Mouse (Mus musculus) macrophage (primary cell): Measurements from ENCODE around the gene Umad1. TPM values are rescaled to one million over a fixed set of nuclear protein-coding genes. Genes with fewer than 3 reads are reported as not detected.

ENCODE experiments used
- H3K27ac ChIP-seq: fragments of 350-480 bp; formaldehyde crosslinking; 2 replicates; pipeline ENCODE4 v1.9.0; 2021
- H3K36me3 ChIP-seq: fragments of 350-480 bp; formaldehyde crosslinking; 2 replicates; pipeline ENCODE4 v1.9.0; 2021; ENCODE audit errors: inconsistent target
- H3K4me3 ChIP-seq: fragments of 350-480 bp; formaldehyde crosslinking; 2 replicates; pipeline ENCODE4 v1.9.0; 2021; ENCODE audit errors: inconsistent target
- H3K79me2 ChIP-seq: fragments of 350-480 bp; formaldehyde crosslinking; 2 replicates; pipeline ENCODE4 v1.9.0; 2021; ENCODE audit errors: inconsistent target
- WGBS: methylation state at CpG from one replicate; pipeline ENCODE4 v1.1.7; 2026; ENCODE audit warnings: inconsistent platforms; ENCODE audit not compliant: missing documents; 5-methylcytosine and 5-hydroxymethylcytosine counted together
- polyA plus RNA-seq: library from polyadenylated mRNA; stranded (reverse); fragments of 250-400 nt; gene quantifications from 3 replicates; pipeline ENCODE4 v1.2.4, GENCODE M21; 2018; ENCODE audit warnings: inconsistent platforms
- total RNA-seq, 78 experiments: library from RNA; depleted of rRNA; stranded (reverse); fragments of 250-400 nt; gene quantifications; 1 replicate in 9 of 78; 2 replicates in 24 of 78; 3 replicates in 43 of 78; 4 replicates in 2 of 78; pipeline ENCODE4 v1.2.4; 2018; ENCODE audit warnings: inconsistent platforms in 56 of 78

The Umad1 gene
- 10 to 100 TPM in 22 of 26 experiments, 1 to 10 TPM in 4; 4.2 to 31.7 (median 18.8) TPM for total RNA-seq (2018; cell fraction: chromatin; rRNA removed)
- 10 to 100 TPM; 10.4 to 16.9 (median 15.5) TPM for total RNA-seq (2018; cell fraction: cytosol; rRNA removed)
- 10 to 100 TPM; 10.4 to 30.7 (median 19.4) TPM for total RNA-seq (2018; cell fraction: nucleus; rRNA removed)
- polyA plus RNA-seq, result 11.1 to 16.2 TPM (median 15.1 TPM) in 3 replicates

DNA sequence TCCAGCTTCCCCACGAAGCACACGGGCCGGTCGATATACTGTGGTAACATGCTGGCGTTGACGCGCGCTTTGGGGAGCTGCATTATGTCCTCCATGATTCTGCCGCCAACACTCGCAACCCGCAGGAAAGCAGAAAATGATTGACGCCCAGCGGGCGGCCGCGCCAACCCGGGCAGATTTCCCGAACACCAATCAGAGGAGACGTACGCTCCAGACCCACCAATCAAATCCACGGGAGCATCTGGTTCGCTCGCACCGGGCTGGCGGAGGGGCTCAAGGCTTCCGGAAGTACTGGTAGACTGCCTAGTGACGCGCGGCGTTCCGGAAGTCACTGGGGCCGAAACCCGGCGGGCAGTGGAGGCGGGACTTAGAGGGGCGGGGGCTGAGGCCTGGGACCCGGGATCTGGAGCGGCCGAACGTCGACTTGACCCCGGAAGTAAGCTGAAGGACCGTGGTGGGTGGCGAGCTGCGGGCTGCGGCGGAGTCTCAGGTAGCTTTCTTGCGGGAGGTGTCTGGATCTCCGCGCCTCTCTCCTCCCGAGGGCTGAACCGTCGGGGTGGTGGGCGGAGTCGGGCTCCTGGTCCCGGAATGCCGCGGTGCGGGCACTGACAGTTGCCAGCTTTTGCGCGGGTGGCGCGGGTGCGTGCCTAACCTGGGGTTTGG, at the start of gene Umad1, which contains the start of the genes Rpa3 and Gm45062:
Gene Umad1, plus strand, starts transcription at position 285 of the 663 bp plus-strand sequence.
Gene Rpa3, minus strand, starts transcription at position 170 of the 663 bp plus-strand sequence.
Gene Gm45062, plus strand, starts transcription at position 447 of the 663 bp plus-strand sequence.
- 0% methylated on average over 64 of the region's 64 CpGs for WGBS
- Histone ChIP-seq H3K27ac (peak within 1 kb of the TSS; percentile 46), H3K4me3 (peak within 1 kb of the TSS; percentile 97), H3K36me3 (no peaks in the 10 kb centered on the region), H3K79me2 (peaks cover 59% of the 10 kb centered on the region)

GRCm38 (mm10) chr6:8209866-8210186, 49.3 kb upstream of the Umad1 start:
- H3K4me3 ChIP-seq, result peak overlapping the region; percentile 52
- H3K79me2 ChIP-seq, result peaks cover 5% of the 10 kb centered on the region; the same call in 1 of the 2 replicates
- WGBS, result 9% methylated on average over 10 of the region's 10 CpGs
- no peaks in the 10 kb centered on the region for H3K36me3 ChIP-seq
- no peak overlapping the region for H3K27ac ChIP-seq

GRCm38 (mm10) chr6:8210661-8211060, 48.4 kb upstream of the Umad1 start:
- 83% methylated on average over 3 of the region's 3 CpGs for WGBS
- H3K36me3 ChIP-seq, result no peaks in the 10 kb centered on the region
- H3K27ac ChIP-seq, result no peak overlapping the region
- H3K79me2 ChIP-seq, result peaks cover 5% of the 10 kb centered on the region; the same call in 1 of the 2 replicates
- H3K4me3 ChIP-seq, result no peak overlapping the region

DNA sequence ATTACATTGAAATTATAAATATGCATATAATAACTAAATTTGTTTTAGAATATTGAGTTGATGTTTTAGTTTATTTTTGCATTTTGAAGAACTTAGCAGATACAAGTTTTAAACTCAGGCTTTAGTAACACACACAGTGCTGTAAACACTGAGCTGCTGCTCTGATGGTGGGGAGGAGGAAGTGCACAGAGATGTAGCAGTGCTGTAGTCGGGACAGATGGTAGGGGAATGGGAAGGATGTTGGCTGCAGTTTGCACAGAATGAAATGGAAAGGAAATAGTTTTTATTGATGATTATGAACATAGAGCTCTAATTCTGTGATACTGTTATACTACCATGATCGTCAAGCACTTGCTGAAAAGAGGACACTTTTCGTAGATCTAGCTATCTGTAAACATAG, 32.1 kb upstream of the Umad1 start:
- Histone ChIP-seq H3K27ac (no peak overlapping the region), H3K79me2 (no peaks in the 10 kb centered on the region), H3K4me3 (no peak overlapping the region), H3K36me3 (peaks cover 11% of the 10 kb centered on the region; the same call in 1 of the 2 replicates)
- WGBS, result 60% methylated on average over 3 of the region's 3 CpGs

DNA sequence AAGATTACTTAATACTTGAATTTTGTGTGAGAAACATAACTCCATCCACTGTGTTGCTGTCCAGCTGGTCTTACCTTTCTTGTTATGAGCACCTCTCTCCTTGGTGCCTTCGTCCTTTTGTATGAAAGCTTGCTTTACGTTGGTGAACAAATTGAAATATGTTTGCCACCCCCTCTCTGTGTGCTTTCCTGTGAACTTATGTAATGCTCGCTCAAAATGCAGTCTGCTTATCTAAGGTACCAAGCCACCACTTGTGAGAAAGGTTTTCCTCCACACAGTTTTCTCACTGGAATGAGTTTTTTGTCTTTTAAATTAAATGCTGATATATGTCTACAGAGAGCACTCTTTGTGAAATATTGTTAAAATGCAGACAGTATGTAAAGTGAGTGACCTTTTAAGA, 30.5 kb upstream of the Umad1 start:
- 92% methylated on average over 3 of the region's 3 CpGs for WGBS
- Histone ChIP-seq H3K36me3 (peaks cover 11% of the 10 kb centered on the region), H3K4me3 (no peak overlapping the region), H3K79me2 (no peaks in the 10 kb centered on the region), H3K27ac (no peak overlapping the region)

DNA sequence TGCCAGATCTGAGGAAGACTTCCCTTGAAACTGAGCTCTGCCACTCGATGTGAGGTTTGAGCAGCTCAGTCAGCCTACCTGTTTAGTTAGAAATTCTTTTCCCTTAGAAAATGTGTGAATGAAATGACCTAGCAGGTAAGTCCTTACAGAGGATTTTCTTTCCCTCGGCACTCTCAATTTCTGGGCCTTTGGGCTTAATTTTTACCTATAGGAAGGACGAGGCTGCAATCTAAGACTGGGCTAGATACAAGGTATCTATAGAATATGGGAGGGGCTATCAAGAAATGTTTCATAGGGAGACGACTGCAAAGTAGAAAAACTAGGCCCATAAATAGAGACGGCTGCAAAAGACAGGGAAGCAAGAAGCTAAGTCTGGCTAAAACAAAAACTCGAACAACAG, 772 bp upstream of the Umad1 start:
- Histone ChIP-seq H3K4me3 (peak overlapping the region; percentile 97), H3K79me2 (peaks cover 50% of the 10 kb centered on the region), H3K27ac (peak overlapping the region; percentile 45), H3K36me3 (no peaks in the 10 kb centered on the region)
- WGBS, result 6% methylated on average over 6 of the region's 6 CpGs

GRCm38 (mm10) chr6:8259667-8260044, 568 bp downstream of the Umad1 start:
- 0% methylated on average over 8 of the region's 8 CpGs for WGBS
- Histone ChIP-seq H3K36me3 (no peaks in the 10 kb centered on the region), H3K4me3 (peak overlapping the region; percentile 97), H3K79me2 (peaks cover 64% of the 10 kb centered on the region), H3K27ac (peak overlapping the region; percentile 46)

GRCm38 (mm10) chr6:8271047-8271446, 12.0 kb downstream of the Umad1 start:
- no peak overlapping the region for H3K4me3 ChIP-seq
- no peak overlapping the region for H3K27ac ChIP-seq
- WGBS, result 94% methylated on average over 3 of the region's 3 CpGs

GRCm38 (mm10) chr6:8274387-8275054, 15.4 kb downstream of the Umad1 start:
- H3K79me2 ChIP-seq, result peaks cover under 1% of the 10 kb centered on the region; the same call in 1 of the 2 replicates
- H3K36me3 ChIP-seq, result peaks cover 3% of the 10 kb centered on the region; the same call in 1 of the 2 replicates
- H3K27ac ChIP-seq, result no peak overlapping the region
- WGBS, result 37% methylated on average over 6 of the region's 6 CpGs
- no peak overlapping the region for H3K4me3 ChIP-seq

More at GRCm38 (mm10) chr6:8271047-8271446, 12.0 kb downstream of the Umad1 start:
- Histone ChIP-seq H3K79me2 (peaks cover 36% of the 10 kb centered on the region), H3K36me3 (peaks cover 3% of the 10 kb centered on the region; the same call in 1 of the 2 replicates)

DNA sequence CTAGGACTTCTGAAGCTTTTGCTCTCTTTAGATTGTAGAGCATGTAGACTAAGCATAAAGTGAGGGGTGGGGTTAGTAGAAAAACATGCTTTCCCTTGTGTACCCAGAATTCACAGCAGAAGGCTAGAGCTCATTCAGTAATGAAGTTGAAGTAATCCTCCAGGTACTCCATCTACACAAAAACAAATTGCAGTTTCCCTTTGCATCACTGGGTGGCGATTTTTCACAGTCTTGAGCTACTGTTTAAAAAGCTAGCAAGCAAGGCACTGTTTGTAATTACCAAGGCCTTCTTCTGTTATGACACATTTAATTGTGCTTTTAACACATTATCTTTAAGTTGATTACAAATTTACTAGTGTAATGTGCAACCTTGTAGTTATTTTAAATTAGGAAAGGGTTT, 16.0 kb downstream of the Umad1 start:
- peaks cover 3% of the 10 kb centered on the region; the same call in 1 of the 2 replicates for H3K36me3 ChIP-seq
- 9% methylated on average over 1 of the region's 1 CpGs for WGBS
- H3K27ac ChIP-seq, result no peak overlapping the region
- no peak overlapping the region for H3K4me3 ChIP-seq
- H3K79me2 ChIP-seq, result no peaks in the 10 kb centered on the region

GRCm38 (mm10) chr6:8276431-8276830, 17.3 kb downstream of the Umad1 start:
- Histone ChIP-seq H3K27ac (no peak overlapping the region), H3K36me3 (no peaks in the 10 kb centered on the region), H3K4me3 (no peak overlapping the region), H3K79me2 (no peaks in the 10 kb centered on the region)
- 91% methylated on average over 4 of the region's 4 CpGs for WGBS

- no peaks in the 10 kb centered on the region for H3K36me3 ChIP-seq
- H3K4me3 ChIP-seq, result no peak overlapping the region
- WGBS, result 86% methylated on average over 5 of the region's 5 CpGs
- no peaks in the 10 kb centered on the region for H3K79me2 ChIP-seq
- no peak overlapping the region for H3K27ac ChIP-seq
Measured at GRCm38 (mm10) chr6:8278426-8279002, 19.4 kb downstream of the Umad1 start.

- Histone ChIP-seq H3K79me2 (no peaks in the 10 kb centered on the region), H3K27ac (no peak overlapping the region)
- whole genome bisulfite sequencing, result 56% methylated on average over 4 of the region's 4 CpGs
Measured at GRCm38 (mm10) chr6:8283255-8283654, 24.2 kb downstream of the Umad1 start.

DNA sequence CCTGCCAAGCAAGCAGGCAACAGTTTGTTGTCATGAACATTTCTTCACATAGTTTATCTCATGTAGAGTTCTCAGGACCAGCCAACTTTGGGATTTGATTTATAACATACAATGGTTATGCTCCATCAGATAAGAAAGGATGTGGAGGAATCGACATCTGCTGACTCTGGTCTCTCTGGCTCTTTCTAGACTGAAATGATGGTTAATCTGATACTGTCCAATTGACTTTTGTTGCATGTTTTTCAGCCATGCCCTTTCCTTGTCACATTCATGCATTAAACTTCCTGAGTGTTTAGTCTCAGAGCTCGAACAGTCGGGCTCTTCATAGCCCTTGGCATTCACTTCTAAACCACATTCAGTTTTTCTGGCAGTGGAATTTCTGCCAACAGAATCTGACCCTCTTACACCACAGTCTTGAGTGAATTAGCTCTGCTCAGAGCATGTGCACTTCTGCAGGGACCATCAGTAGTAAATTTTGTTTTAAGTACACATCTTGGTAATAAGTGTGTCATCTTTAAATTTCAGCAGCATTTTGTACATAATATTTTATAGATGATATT, 26.4 kb downstream of the Umad1 start:
- Histone ChIP-seq H3K27ac (no peak overlapping the region), H3K36me3 (no peaks in the 10 kb centered on the region), H3K4me3 (no peak overlapping the region), H3K79me2 (no peaks in the 10 kb centered on the region)
- WGBS, result 22% methylated on average over 2 of the region's 3 CpGs

More at GRCm38 (mm10) chr6:8283255-8283654, 24.2 kb downstream of the Umad1 start:
- Histone ChIP-seq H3K4me3 (no peak overlapping the region), H3K36me3 (no peaks in the 10 kb centered on the region)
